Mouse (Mus musculus) intestine, postnatal 0 days (tissue): ENCODE results near the gene Sprtn. TPM values are rescaled to one million over a fixed set of nuclear protein-coding genes. Genes with fewer than 3 reads are reported as not detected.

Experiments used
- ATAC-seq: fragments of 200-750 bp; cut with Nextera tagmentation; 2 replicates; pipeline ENCODE4 v1.8.0; 2017; ENCODE audit warnings: mild to moderate bottlenecking, moderate TSS enrichment, moderate library complexity
- H3K27ac ChIP-seq: fragments of 300-500 bp; sonication (generic); 2 replicates; pipeline ENCODE4 v1.5.1; 2014; ENCODE audit warnings: mild to moderate bottlenecking, low read depth, low read length, moderate library complexity
- H3K27me3 ChIP-seq: fragments of 300-500 bp; sonication (generic); replicated peaks from 2 replicates; pipeline ENCODE4 v1.6.1; 2014; ENCODE audit warnings: low read length, mixed read lengths; ENCODE audit not compliant: control insufficient read depth, insufficient read depth
- H3K36me3 ChIP-seq: fragments of 300-500 bp; sonication (generic); 2 replicates; pipeline ENCODE4 v1.6.1; 2014; ENCODE audit warnings: mild to moderate bottlenecking, moderate library complexity; ENCODE audit not compliant: control insufficient read depth, insufficient read depth
- H3K4me1 ChIP-seq: fragments of 300-500 bp; sonication (generic); replicated peaks from 2 replicates; pipeline ENCODE4 v1.6.1; 2014; ENCODE audit warnings: antibody characterized with exemption, low read length, mixed read lengths; ENCODE audit not compliant: control insufficient read depth, insufficient read depth
- H3K4me2 ChIP-seq: fragments of 300-500 bp; sonication (generic); replicated peaks from 2 replicates; pipeline ENCODE4 v1.6.1; 2014; ENCODE audit warnings: low read depth, mild to moderate bottlenecking, moderate library complexity
- H3K4me3 ChIP-seq: fragments of 300-500 bp; sonication (generic); 2 replicates; pipeline ENCODE4 v1.5.1; 2014; ENCODE audit warnings: low read depth, low read length
- H3K9ac ChIP-seq: fragments of 300-500 bp; sonication (generic); 2 replicates; pipeline ENCODE4 v1.6.1; 2014; ENCODE audit warnings: mild to moderate bottlenecking, low read depth, low read length
- H3K9me3 ChIP-seq: fragments of 300-500 bp; sonication (generic); 2 replicates; pipeline ENCODE4 v1.6.1; 2016; ENCODE audit warnings: mixed run types; ENCODE audit not compliant: control insufficient read depth
- CTCF ChIP-seq: sonication (generic); IDR thresholded peaks from 2 replicates; pipeline ENCODE4 v1.5.1; 2016; ENCODE audit warnings: low read depth, mild to moderate bottlenecking, control low read depth, antibody characterized with exemption, moderate library complexity
- WGBS: fragments of 180-500 bp; shearing (Covaris S2); extraction: QIAGEN DNeasy Blood & Tissue Kit; methylation state at CpG from one replicate; pipeline ENCODE4 v1.1.7; 2014; 5-methylcytosine and 5-hydroxymethylcytosine counted together
- polyA plus RNA-seq: library from polyadenylated mRNA; unstranded; fragments of >200 nt; fragmentation: Nextera tagmentation; extraction: Ambion mirVana; gene quantifications from 2 replicates; pipeline ENCODE4 v1.2.1, GENCODE M21; 2015

Sprtn gene
- polyA plus RNA-seq, result 4.5 and 4.7 TPM in 2 replicates

DNA sequence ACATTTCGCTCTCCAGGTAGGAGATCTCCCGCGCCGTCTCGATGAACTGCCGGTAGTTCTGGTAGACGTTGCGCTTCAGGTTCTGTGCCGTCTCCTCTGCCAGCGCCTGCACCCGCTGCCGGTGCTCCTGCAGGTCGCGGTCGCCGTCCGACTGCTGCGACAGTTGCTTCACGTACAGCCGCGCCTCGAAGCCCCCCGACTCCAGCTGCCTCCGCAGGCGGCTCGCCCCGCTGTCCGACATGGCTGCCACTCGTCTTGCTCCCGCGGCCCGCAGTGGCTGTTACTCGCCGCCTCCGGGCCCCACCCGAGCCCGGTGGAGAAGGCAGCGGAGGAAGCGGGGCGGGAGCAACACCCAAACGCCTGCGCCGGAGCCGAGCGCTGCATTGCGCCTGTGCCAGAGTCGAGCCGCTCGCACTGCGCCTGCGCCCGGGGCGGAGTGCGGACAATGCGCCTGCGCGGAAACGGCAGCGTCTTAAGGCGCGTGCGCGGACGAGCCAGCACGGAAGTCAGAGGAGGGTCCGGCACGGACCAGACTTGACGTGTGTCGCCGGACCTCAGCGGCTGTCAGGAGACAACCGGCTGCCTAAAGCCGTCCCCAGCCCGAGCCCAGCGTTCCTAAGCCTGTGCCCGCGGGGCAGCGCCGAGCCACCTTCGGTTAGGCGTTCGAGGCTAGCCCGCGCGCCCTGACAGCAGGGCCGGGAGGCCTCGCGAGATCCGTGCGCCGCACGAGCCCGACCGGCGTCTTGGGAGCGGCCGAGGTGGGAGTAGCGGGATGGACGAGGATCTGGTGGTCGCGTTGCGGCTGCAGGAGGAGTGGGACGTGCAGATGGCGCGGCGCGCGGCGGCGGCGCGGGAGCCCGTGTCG is at the start of gene Sprtn, which contains the start of gene Exoc8:
Sprtn (plus strand) TSS at position 501 of the 865 bp plus-strand sequence.
Exoc8 (minus strand) TSS at position 320 of the 865 bp plus-strand sequence.
- no peaks in the 10 kb centered on the region for H3K27me3 ChIP-seq
- H3K36me3 ChIP-seq, result peaks cover 41% of the 10 kb centered on the region
- WGBS, result under 1% methylated on average over 109 of the region's 114 CpGs
- H3K4me1 ChIP-seq, result no peaks in the 10 kb centered on the region
- peak within 1 kb of the TSS; percentile 86 for H3K27ac ChIP-seq
- TF ChIP-seq CTCF, result no peak
- H3K4me2 ChIP-seq, result peak within 1 kb of the TSS; percentile 76
- peak within 1 kb of the TSS; percentile 87 for H3K9ac ChIP-seq
- H3K4me3 ChIP-seq, result peak within 1 kb of the TSS; percentile 83
- no peaks in the 10 kb centered on the region for H3K9me3 ChIP-seq
- peak; percentile 85 for ATAC-seq

DNA sequence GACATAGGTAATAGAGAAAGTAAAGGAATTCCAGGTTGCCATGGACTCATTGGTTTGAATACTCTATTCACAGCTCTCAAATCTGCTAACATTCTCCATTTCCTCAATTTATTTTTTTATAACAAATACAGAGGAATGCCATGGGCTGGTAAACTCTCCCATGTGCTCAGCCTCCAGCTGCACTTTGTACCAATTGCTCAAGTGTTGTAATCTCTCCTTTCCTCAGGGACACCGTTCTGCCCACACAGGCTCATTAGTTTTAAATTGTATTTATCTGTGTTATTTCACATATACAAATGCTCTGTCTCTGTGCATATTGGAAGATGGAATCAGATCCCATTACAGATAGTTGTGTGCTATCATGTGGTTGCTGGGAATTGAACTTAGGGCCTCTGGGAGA is 44.2 kb upstream of the Sprtn start:
- peak overlapping the region; percentile 28; the same call in 1 of the 2 replicates for H3K27ac ChIP-seq
- peaks cover 32% of the 10 kb centered on the region for H3K36me3 ChIP-seq
- H3K4me2 ChIP-seq, result no peak overlapping the region
- no peaks in the 10 kb centered on the region for H3K4me1 ChIP-seq
- TF ChIP-seq CTCF, result no peak
- WGBS, result 48% methylated on average over 1 of the region's 1 CpGs
- H3K4me3 ChIP-seq, result no peak overlapping the region
- no peaks in the 10 kb centered on the region for H3K27me3 ChIP-seq
- no peaks in the 10 kb centered on the region for H3K9me3 ChIP-seq
- H3K9ac ChIP-seq, result no peak overlapping the region
- peak; percentile 49; the same call in 1 of the 2 replicates for ATAC-seq

DNA sequence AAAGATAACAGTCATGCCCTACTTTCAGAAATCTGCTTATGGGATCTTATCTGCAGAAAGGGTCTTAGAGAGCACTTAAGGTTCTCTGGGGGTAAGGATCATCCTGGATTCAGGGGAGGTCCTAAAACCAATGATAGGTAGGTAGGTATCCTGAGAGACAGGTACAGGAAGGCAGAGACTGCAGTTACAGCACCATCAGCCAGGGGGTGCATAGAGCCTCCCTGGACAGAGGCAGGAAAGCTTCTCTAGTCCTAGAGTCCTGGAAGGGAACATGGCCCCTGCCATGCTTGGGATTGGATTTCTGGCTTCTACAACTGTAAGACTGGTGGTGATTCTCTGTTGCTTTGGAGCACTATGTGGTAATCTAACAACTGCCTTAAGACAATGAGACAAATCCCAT is 38.2 kb upstream of the Sprtn start:
- H3K27ac ChIP-seq, result no peak overlapping the region
- TF ChIP-seq CTCF, result peak; percentile 81
- H3K9me3 ChIP-seq, result no peaks in the 10 kb centered on the region
- peaks cover 32% of the 10 kb centered on the region for H3K36me3 ChIP-seq
- H3K4me3 ChIP-seq, result no peak overlapping the region
- H3K9ac ChIP-seq, result no peak overlapping the region
- no peak for ATAC-seq
- H3K27me3 ChIP-seq, result no peaks in the 10 kb centered on the region
- H3K4me2 ChIP-seq, result no peak overlapping the region
- H3K4me1 ChIP-seq, result no peaks in the 10 kb centered on the region

DNA sequence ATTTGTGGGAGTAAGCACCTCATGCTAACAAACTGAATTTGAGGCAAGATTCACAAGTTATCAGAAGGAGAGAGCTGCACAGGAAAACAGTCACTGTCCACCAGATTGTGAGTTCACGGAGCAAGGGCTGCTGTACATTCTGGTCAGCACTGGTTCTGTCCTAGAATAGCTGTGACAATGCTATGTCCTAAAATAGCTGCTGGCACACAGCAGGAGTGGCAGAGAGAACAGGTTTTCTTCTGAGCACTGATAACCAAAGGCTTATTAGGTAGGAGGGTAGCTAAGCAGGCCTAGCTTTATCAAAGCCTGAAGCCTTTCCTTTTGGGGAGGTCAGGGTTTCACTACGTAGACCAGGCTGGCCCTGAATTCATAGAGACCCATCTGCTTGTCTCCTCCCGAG is 37.5 kb upstream of the Sprtn start:
- TF ChIP-seq CTCF, result no peak
- Histone ChIP-seq H3K4me3 (no peak overlapping the region), H3K9me3 (no peaks in the 10 kb centered on the region), H3K36me3 (peaks cover 26% of the 10 kb centered on the region), H3K9ac (no peak overlapping the region), H3K27ac (no peak overlapping the region), H3K4me2 (no peak overlapping the region), H3K4me1 (no peaks in the 10 kb centered on the region), H3K27me3 (no peaks in the 10 kb centered on the region)
- ATAC-seq, result no peak
- WGBS, result 90% methylated on average over 3 of the region's 3 CpGs

DNA sequence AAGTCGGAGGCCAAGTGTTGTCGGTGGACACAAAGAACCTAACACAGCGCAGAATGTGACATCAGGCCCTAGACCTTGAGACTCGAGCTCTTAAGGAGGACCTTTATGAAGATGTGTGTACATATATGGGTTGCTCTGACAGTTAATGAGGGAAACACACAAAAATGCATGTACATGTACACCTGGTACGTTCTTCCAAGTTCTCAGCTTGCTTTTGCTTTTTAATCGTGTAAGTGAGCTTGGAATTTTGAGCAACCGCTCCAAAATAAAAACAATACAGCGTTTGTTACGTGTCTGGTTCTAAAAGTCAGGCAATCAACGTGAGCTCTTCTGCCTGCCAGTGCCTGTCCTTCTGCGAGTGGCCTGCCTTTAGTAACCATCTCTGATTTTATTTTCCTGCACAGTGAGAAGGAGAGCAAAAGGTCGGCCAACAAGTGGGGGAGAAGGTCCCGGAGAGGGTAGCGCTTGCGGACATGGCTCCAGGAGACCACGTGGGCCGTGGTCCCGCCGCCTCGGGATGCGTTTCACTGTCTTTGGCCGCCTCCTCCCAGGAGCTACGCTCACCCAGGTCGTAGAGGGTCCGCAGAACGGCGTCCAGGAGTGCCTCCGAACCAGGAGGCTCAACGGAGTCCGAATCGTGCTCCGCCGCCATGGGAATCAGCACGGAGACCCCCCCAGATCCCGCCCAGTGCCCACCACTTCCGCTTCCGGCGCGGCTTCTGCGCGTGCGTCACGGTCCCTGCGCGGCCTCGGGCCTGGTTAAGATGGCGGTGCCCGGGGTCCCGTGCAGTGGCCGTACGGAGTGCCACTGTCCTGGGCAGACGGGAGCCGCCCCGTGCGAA is 35.1 kb upstream of the Sprtn start, which contains the start of the genes Gnpat and 2810004N23Rik:
Gnpat (plus strand) TSS at position 713 of the 842 bp plus-strand sequence.
2810004N23Rik (minus strand) TSS at position 800 of the 842 bp plus-strand sequence.
- WGBS, result under 1% methylated on average over 55 of the region's 55 CpGs
- ATAC-seq, result peak; percentile 94

DNA sequence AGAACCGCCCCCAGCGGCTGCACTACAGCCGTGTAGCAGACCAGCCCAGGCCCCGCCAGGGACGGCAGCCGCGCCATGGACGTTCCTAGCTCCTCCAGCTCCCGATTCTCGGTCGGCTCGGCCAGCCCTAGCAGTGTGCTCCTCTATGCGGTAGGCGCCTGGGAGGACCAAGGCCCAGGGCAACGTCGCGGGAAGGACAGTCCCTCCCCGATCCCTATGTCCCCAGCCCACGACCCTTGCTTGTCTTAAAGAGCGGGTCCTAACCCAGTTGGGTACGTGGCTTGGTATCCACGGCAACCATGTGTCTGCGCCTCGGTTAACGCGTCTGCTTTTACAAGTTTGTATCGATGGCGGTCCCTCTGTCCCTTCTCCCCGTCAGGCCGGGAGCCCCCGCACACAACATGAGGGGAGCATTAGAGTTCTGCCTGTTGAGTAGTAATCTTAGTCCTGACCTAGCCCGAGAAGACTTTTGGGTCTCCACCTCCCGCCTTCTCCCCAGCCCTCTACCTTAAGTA is 34.5 kb upstream of the Sprtn start:
- no peaks in the 10 kb centered on the region for H3K27me3 ChIP-seq
- peak; percentile 27 for TF ChIP-seq CTCF
- no peak; the same call in 1 of the 2 replicates for ATAC-seq
- no peaks in the 10 kb centered on the region for H3K9me3 ChIP-seq
- H3K4me3 ChIP-seq, result peak overlapping the region; percentile 91
- H3K4me1 ChIP-seq, result no peaks in the 10 kb centered on the region
- peak overlapping the region; percentile 92 for H3K9ac ChIP-seq
- peak overlapping the region; percentile 87 for H3K27ac ChIP-seq
- whole genome bisulfite sequencing, result under 1% methylated on average over 33 of the region's 33 CpGs
- peaks cover 11% of the 10 kb centered on the region; the same call in 1 of the 2 replicates for H3K36me3 ChIP-seq
- peak overlapping the region; percentile 79 for H3K4me2 ChIP-seq

More for the DNA sequence above, 35.1 kb upstream of the Sprtn start, which contains the start of the genes Gnpat and 2810004N23Rik:
- peak within 1 kb of the TSS; percentile 91 for H3K4me3 ChIP-seq
- H3K36me3 ChIP-seq, result peaks cover 17% of the 10 kb centered on the region; the same call in 1 of the 2 replicates
- peak within 1 kb of the TSS; percentile 87 for H3K27ac ChIP-seq
- H3K4me1 ChIP-seq, result no peaks in the 10 kb centered on the region
- peak within 1 kb of the TSS; percentile 79 for H3K4me2 ChIP-seq
- no peaks in the 10 kb centered on the region for H3K9me3 ChIP-seq
- no peaks in the 10 kb centered on the region for H3K27me3 ChIP-seq
- peak within 1 kb of the TSS; percentile 92 for H3K9ac ChIP-seq
- no peak for TF ChIP-seq CTCF
